Mouse (Mus musculus) adrenal gland, postnatal 10 days (tissue): ENCODE measurements around the gene Olfr791. TPM values are rescaled to one million over a fixed set of nuclear protein-coding genes. Genes with fewer than 3 reads are reported as not detected.

Experiments used
- DNase-seq: peaks from one replicate; pipeline ENCODE4 v3.0.0; 2021; ENCODE audit warnings: mixed read lengths
- long read RNA-seq, 2 experiments: library from polyadenylated mRNA; stranded (forward); transcript quantifications; one replicate each; pipeline ENCODE4 v2.0.0; 2021
- total RNA-seq, 2 experiments: library from RNA; stranded (reverse); gene quantifications; 2 replicates each; pipeline ENCODE4 v1.2.3; 2021

The Olfr791 gene
- total RNA-seq, result not detected
- long read RNA-seq, experiment 1, result 0 reads
- long read RNA-seq, experiment 2, result 0 reads

- DNase-seq, result no peak
Measured at GRCm38 (mm10) chr10:129521492-129521891, at the start of gene Olfr791. Gene Olfr791 (plus strand): TSS chr10:129521792.

GRCm38 (mm10) chr10:129473256-129473655, 48.3 kb upstream of the Olfr791 start:
- no peak for DNase-seq

- DNase-seq, result no peak
Measured at GRCm38 (mm10) chr10:129473723-129474122, 47.9 kb upstream of the Olfr791 start.

- no peak for DNase-seq
Measured at GRCm38 (mm10) chr10:129484452-129484851, 37.1 kb upstream of the Olfr791 start, which contains the start of gene Olfr789. Gene Olfr789 (plus strand): TSS chr10:129484752.

- no peak for DNase-seq
Measured at GRCm38 (mm10) chr10:129490101-129490500, 31.5 kb upstream of the Olfr791 start.

GRCm38 (mm10) chr10:129498192-129498591, 23.4 kb upstream of the Olfr791 start, which contains the start of gene Olfr790:
Gene Olfr790 (plus strand): TSS chr10:129498492.
- DNase-seq, result no peak

- DNase-seq, result no peak
Measured at GRCm38 (mm10) chr10:129538862-129539261, 17.3 kb downstream of the Olfr791 start, which contains the start of gene Olfr792. Gene Olfr792 (plus strand): TSS chr10:129539162.

GRCm38 (mm10) chr10:129549354-129549753, 27.8 kb downstream of the Olfr791 start:
- peak; percentile 7 for DNase-seq

- DNase-seq, result no peak
Measured at GRCm38 (mm10) chr10:129567355-129567754, 45.8 kb downstream of the Olfr791 start, which contains the start of gene Olfr794. Gene Olfr794 (plus strand): TSS chr10:129567655.

- DNase-seq, result no peak
Measured at GRCm38 (mm10) chr10:129577066-129577465, 55.5 kb downstream of the Olfr791 start.

Other genes with a start within 250 kb of the Olfr791 start
- not detected for gene Olfr780, start 203.7 kb upstream of the Olfr791 start, total RNA-seq
- not detected for gene Olfr781, start 192.9 kb upstream of the Olfr791 start, total RNA-seq
- gene Olfr782, start 172.9 kb upstream of the Olfr791 start, total RNA-seq, result not detected
- gene Olfr784, start 137.7 kb upstream of the Olfr791 start, total RNA-seq, result under 1 TPM in 1 of 2 experiments, not detected in 1; 0.09 TPM
- not detected for gene Olfr785, start 116.4 kb upstream of the Olfr791 start, total RNA-seq
- gene Olfr786, start 94.5 kb upstream of the Olfr791 start, total RNA-seq, result not detected
- gene Olfr787, start 59.9 kb upstream of the Olfr791 start, total RNA-seq, result not detected
- not detected for gene Olfr788, start 50.8 kb upstream of the Olfr791 start, total RNA-seq
- gene Olfr789, start 37.0 kb upstream of the Olfr791 start, total RNA-seq, result not detected
- gene Olfr790, start 23.3 kb upstream of the Olfr791 start, total RNA-seq, result not detected
- not detected for gene Olfr792, start 17.4 kb downstream of the Olfr791 start, total RNA-seq
- gene Olfr794, start 45.9 kb downstream of the Olfr791 start, total RNA-seq, result not detected
- not detected for gene Olfr796, start 90.8 kb downstream of the Olfr791 start, total RNA-seq
- not detected for gene Olfr798, start 106.1 kb downstream of the Olfr791 start, total RNA-seq
- gene Olfr799, start 115.7 kb downstream of the Olfr791 start, total RNA-seq, result not detected
- not detected for gene Olfr800, start 135.9 kb downstream of the Olfr791 start, total RNA-seq
- gene Olfr801, start 152.1 kb downstream of the Olfr791 start, total RNA-seq, result not detected
- gene Olfr802, start 166.4 kb downstream of the Olfr791 start, total RNA-seq, result not detected
- not detected for gene Olfr803, start 172.5 kb downstream of the Olfr791 start, total RNA-seq
- not detected for gene Olfr804, start 181.4 kb downstream of the Olfr791 start, total RNA-seq
- gene Olfr805, start 207.6 kb downstream of the Olfr791 start, total RNA-seq, result not detected
- gene Olfr806, start 220.1 kb downstream of the Olfr791 start, total RNA-seq, result not detected
- gene Olfr807, start 236.0 kb downstream of the Olfr791 start, total RNA-seq, result not detected
- not detected for gene Olfr808, start 243.7 kb downstream of the Olfr791 start, total RNA-seq